ENCODE assay signal across 9 mouse cellular contexts in genomic region chr10:94621420-94622225, GRCm38 (mm10).
A peak's percentile ranks its signal among the peaks of the same experiment; 100 is the strongest.
DNase-seq lines count a peak whose midpoint lies in the region; ATAC-seq and TF ChIP-seq lines count a peak whose summit lies in the region.
"Had no signal": no experiment of that assay in that cellular context is flagged by ENCODE, and none has a peak within 500 bp of the region (broad histone marks: within the 10 kb centered on the region; RNA-seq: fewer than 3 reads in every experiment).

No protein-coding gene starts in this region.

- TF ChIP-seq EP300 in CH12.LX (IDR thresholded peaks at IDR 0.05; ENCODE audit: low read length), result peak; percentile 66

- in situ Hi-C loops in CH12.LX (cut with MboI; ENCODE audit: low pct_ligation_motif_present, low pct_unique_long_range_greater_than_20kb, low sequenced_read_pairs), result loop anchor here (5.0 kb wide), 1 partner anchor 331 kb away; no protein-coding TSS in a partner anchor

- ATAC-seq in forebrain, embryonic 11.5 days (replicated peaks; ENCODE audit: low FRiP score), result peak; percentile 86
- ATAC-seq in midbrain, embryonic 13.5 days, result peak; percentile 88

- DNase-seq in heart, adult 11 months, result peak; percentile 88
- no peak for DNase-seq in heart, postnatal 14 days
- peak; percentile 92 for DNase-seq in CH12.LX (ENCODE audit: extremely low read depth)
- peak; percentile 77 for DNase-seq in forebrain, embryonic 11.5 days (ENCODE audit: low spot score)
- no peak for DNase-seq in layer of hippocampus, adult 2 months (ENCODE audit: low spot score in 2 of 2)
- DNase-seq in adrenal gland, postnatal 25 days, result no peak
- DNase-seq in layer of hippocampus, adult 8-10 months (ENCODE audit: low spot score in 2 of 2), result no peak
- DNase-seq: kidney, adult 8-10 months had no signal

- dilution Hi-C loops in CH12.LX (cut with MboI; ENCODE audit: extremely low pct_ligation_motif_present, extremely low pct_unique_long_range_greater_than_20kb, low sequenced_read_pairs), result no loop called here

- intact Hi-C loops in heart, postnatal 14 days (cut with DNase I), result loop anchor here (5.0 kb wide), 2 partner anchors 186 to 856 kb away; no protein-coding TSS in a partner anchor

- peaks cover 18% of the 10 kb centered on the region for H3K27me3 ChIP-seq in CH12.LX (replicated peaks)
- H3K27me3 ChIP-seq in forebrain, embryonic 11.5 days (ENCODE audit: control insufficient read depth, insufficient read depth, low read length), result no peaks in the 10 kb centered on the region
- peaks cover 5% of the 10 kb centered on the region; the same call in 1 of the 2 replicates for H3K27me3 ChIP-seq in midbrain, embryonic 13.5 days

- peak overlapping the region; percentile 81 for H3K4me2 ChIP-seq in CH12.LX (ENCODE audit: insufficient read depth, low read depth, poor library complexity, severe bottlenecking)
- peak overlapping the region; percentile 40 for H3K4me2 ChIP-seq in forebrain, embryonic 11.5 days (ENCODE audit: low read depth, low read length, severe bottlenecking)
- H3K4me2 ChIP-seq in midbrain, embryonic 13.5 days (replicated peaks), result peak overlapping the region; percentile 47

- H3K9ac ChIP-seq in CH12.LX (ENCODE audit: insufficient read depth, low read depth), result no peak overlapping the region
- peak overlapping the region; percentile 9; the same call in 1 of the 2 replicates for H3K9ac ChIP-seq in forebrain, embryonic 11.5 days (ENCODE audit: low read length)
- H3K9ac ChIP-seq in midbrain, embryonic 13.5 days (replicated peaks), result peak overlapping the region; percentile 32

- TF ChIP-seq RAD21 in CH12.LX (IDR thresholded peaks at IDR 0.05; ENCODE audit: low read depth, low read length), result no peak

- peaks cover 7 to 21% of the 10 kb centered on the region in 2 experiments for H3K4me1 ChIP-seq in CH12.LX (ENCODE audit: control insufficient read depth in 1 of 2, insufficient read depth in 2 of 2)
- H3K4me1 ChIP-seq in forebrain, embryonic 11.5 days (replicated peaks; ENCODE audit: control insufficient read depth, insufficient read depth, low read length), result peaks cover 14% of the 10 kb centered on the region
- peaks cover 46% of the 10 kb centered on the region for H3K4me1 ChIP-seq in midbrain, embryonic 13.5 days (replicated peaks)

- H3K79me2 ChIP-seq in CH12.LX (replicated peaks; ENCODE audit: control insufficient read depth, extremely low read depth, insufficient read depth, poor library complexity, severe bottlenecking), result no peaks in the 10 kb centered on the region

- no peak for TF ChIP-seq CTCF in CH12.LX (conservative IDR thresholded peaks at IDR 0.05 in 1 of 2, IDR thresholded peaks at IDR 0.05 in 1 of 2; ENCODE audit: low read depth in 2 of 2, low read length in 2 of 2)
- TF ChIP-seq CTCF in layer of hippocampus, adult 2 months (conservative IDR thresholded peaks at IDR 0.05), result no peak

- no peak overlapping the region for H3K4me3 ChIP-seq in CH12.LX (replicated peaks in 1 of 3; ENCODE audit: low read depth in 2 of 3, low read length in 2 of 3, poor library complexity in 1 of 3)
- H3K4me3 ChIP-seq in forebrain, embryonic 11.5 days (ENCODE audit: low read depth, low read length), result no peak overlapping the region
- peak overlapping the region; percentile 11; the same call in 1 of the 2 replicates for H3K4me3 ChIP-seq in midbrain, embryonic 13.5 days (replicated peaks)
- H3K4me3 ChIP-seq in layer of hippocampus, adult 2 months, result no peak overlapping the region

- no peak for TF ChIP-seq POLR2A in CH12.LX (IDR thresholded peaks at IDR 0.05; ENCODE audit: low read depth, low read length)

- no peaks in the 10 kb centered on the region for H3K9me3 ChIP-seq in CH12.LX (replicated peaks; ENCODE audit: low read length)
- no peaks in the 10 kb centered on the region for H3K9me3 ChIP-seq in forebrain, embryonic 11.5 days (ENCODE audit: control insufficient read depth, low read length)
- no peaks in the 10 kb centered on the region for H3K9me3 ChIP-seq in midbrain, embryonic 13.5 days

- H3K36me3 ChIP-seq in CH12.LX (replicated peaks in 1 of 2; ENCODE audit: control insufficient read depth in 1 of 2, insufficient read depth in 1 of 2, low read length in 1 of 2), result no peaks in the 10 kb centered on the region
- no peaks in the 10 kb centered on the region for H3K36me3 ChIP-seq in forebrain, embryonic 11.5 days (ENCODE audit: control insufficient read depth, insufficient read depth, low read length)
- no peaks in the 10 kb centered on the region for H3K36me3 ChIP-seq in midbrain, embryonic 13.5 days

- 8% methylated on average over 13 of the region's 13 CpGs for WGBS in forebrain, embryonic 11.5 days
- 6% methylated on average over 13 of the region's 13 CpGs for WGBS in midbrain, embryonic 13.5 days

- H3K27ac ChIP-seq in CH12.LX (ENCODE audit: insufficient read depth, low read depth), result no peak overlapping the region
- H3K27ac ChIP-seq in forebrain, embryonic 11.5 days (ENCODE audit: low read depth, low read length), result peak overlapping the region; percentile 73; the same call in 1 of the 2 replicates
- peak overlapping the region; percentile 92 for H3K27ac ChIP-seq in midbrain, embryonic 13.5 days
- no peak overlapping the region for H3K27ac ChIP-seq in layer of hippocampus, adult 2 months

TF ChIP-seq in CH12.LX, 34 proteins besides CTCF, POLR2A, EP300 and RAD21:
- TF ChIP-seq JUN (IDR thresholded peaks at IDR 0.05; ENCODE audit: insufficient read depth, low read depth, low read length) (no peak), USF2 (conservative IDR thresholded peaks at IDR 0.05; ENCODE audit: low read depth, low read length) (no peak), RCOR1 (conservative IDR thresholded peaks at IDR 0.05; ENCODE audit: low read depth, low read length) (peak; percentile 45; the same call in 1 of the 2 replicates), MEF2A (IDR thresholded peaks at IDR 0.05; ENCODE audit: borderline replicate concordance, low read depth, low read length) (peak; percentile 75; the same call in 1 of the 2 replicates), TCF12 (IDR thresholded peaks at IDR 0.05; ENCODE audit: low read depth, low read length) (peak; percentile 59; the same call in 1 of the 2 replicates), MAX (IDR thresholded peaks at IDR 0.05; ENCODE audit: low read length) (peak; percentile 13; the same call in 1 of the 2 replicates), SMC3 (IDR thresholded peaks at IDR 0.05; ENCODE audit: low read depth, low read length) (no peak), USF1 (IDR thresholded peaks at IDR 0.05; ENCODE audit: low read depth, low read length) (no peak), ZNF384 (IDR thresholded peaks at IDR 0.05; ENCODE audit: low read depth, low read length) (no peak), ZC3H11A (IDR thresholded peaks at IDR 0.05; ENCODE audit: low read depth, low read length) (no peak), BHLHE40 (IDR thresholded peaks at IDR 0.05; ENCODE audit: low read depth, low read length) (peak; percentile 97), MAZ (IDR thresholded peaks at IDR 0.05; ENCODE audit: low read depth, low read length) (peak; percentile 51; the same call in 1 of the 2 replicates), CHD2 (IDR thresholded peaks at IDR 0.05; ENCODE audit: low read length) (no peak), E2F4 (IDR thresholded peaks at IDR 0.05; ENCODE audit: insufficient replicate concordance, low read depth, low read length) (no peak), MYC (IDR thresholded peaks at IDR 0.05; ENCODE audit: low read depth, low read length) (peak; percentile 62; the same call in 1 of the 2 replicates), GABPA (IDR thresholded peaks at IDR 0.05; ENCODE audit: insufficient replicate concordance, low read depth, low read length) (no peak), PAX5 (IDR thresholded peaks at IDR 0.05; ENCODE audit: low read length) (no peak), ZMIZ1 (IDR thresholded peaks at IDR 0.05; ENCODE audit: low read depth, low read length) (no peak), ELF1 (IDR thresholded peaks at IDR 0.05; ENCODE audit: low read depth, low read length) (0 out of 2 replicates have a peak, but pooled peaks have one; percentile 24), CHD1 (IDR thresholded peaks at IDR 0.05; ENCODE audit: low read depth, low read length) (no peak), TBP (conservative IDR thresholded peaks at IDR 0.05; ENCODE audit: low read depth, low read length) (no peak), SIN3A (IDR thresholded peaks at IDR 0.05; ENCODE audit: low read length) (peak; percentile 61; the same call in 1 of the 2 replicates), JUND (conservative IDR thresholded peaks at IDR 0.05; ENCODE audit: low read depth, low read length) (no peak), ETS1 (conservative IDR thresholded peaks at IDR 0.05; ENCODE audit: low read depth, low read length) (peak; percentile 73), HCFC1 (IDR thresholded peaks at IDR 0.05; ENCODE audit: low read depth, low read length) (0 out of 2 replicates have a peak, but pooled peaks have one; percentile 16), MAFK (IDR thresholded peaks at IDR 0.05; ENCODE audit: insufficient replicate concordance, low read length) (peak; percentile 61; the same call in 1 of the 2 replicates), POLR2AphosphoS2 (IDR thresholded peaks at IDR 0.05; ENCODE audit: low read depth, low read length) (no peak), MXI1 (IDR thresholded peaks at IDR 0.05; ENCODE audit: low read depth, low read length) (no peak), NELFE (IDR thresholded peaks at IDR 0.05; ENCODE audit: low read depth, low read length) (no peak), KAT2A (IDR thresholded peaks at IDR 0.05; ENCODE audit: insufficient replicate concordance, low read length) (0 out of 2 replicates have a peak, but pooled peaks have one; percentile 29), NRF1 (IDR thresholded peaks at IDR 0.05; ENCODE audit: low read depth, low read length) (no peak), IRF4 (IDR thresholded peaks at IDR 0.05; ENCODE audit: low read depth, low read length) (0 out of 2 replicates have a peak, but pooled peaks have one; percentile 40), ZKSCAN1 (IDR thresholded peaks at IDR 0.05; ENCODE audit: borderline replicate concordance, low read depth, low read length) (no peak), UBTF (IDR thresholded peaks at IDR 0.05; ENCODE audit: low read depth, low read length) (no peak)

Comparison
In these comparisons a context has a peak if more than half of its experiments do, and no peak if none do; other contexts are left out.
1. DNase-seq: peak in heart, adult 11 months (single experiment), CH12.LX (single experiment) and forebrain, embryonic 11.5 days (single experiment); none in heart, postnatal 14 days (0 of 2), layer of hippocampus, adult 2 months (0 of 2), adrenal gland, postnatal 25 days (single experiment) and layer of hippocampus, adult 8-10 months (0 of 2).
2. H3K27ac ChIP-seq: peak in forebrain, embryonic 11.5 days (single experiment) and midbrain, embryonic 13.5 days (single experiment); none in CH12.LX (single experiment) and layer of hippocampus, adult 2 months (single experiment).
3. Peak in every context shown above with its lines, with median percentiles within 50 percentile points of each other: H3K4me2 ChIP-seq.